Mouse (Mus musculus) right cerebral cortex, postnatal 4 days (tissue): ENCODE measurements around the gene Erbb4.

Experiments
- DNase-seq: peaks from one replicate; pipeline ENCODE4 v3.0.0-alpha.2; 2022

Gene Erbb4

DNA sequence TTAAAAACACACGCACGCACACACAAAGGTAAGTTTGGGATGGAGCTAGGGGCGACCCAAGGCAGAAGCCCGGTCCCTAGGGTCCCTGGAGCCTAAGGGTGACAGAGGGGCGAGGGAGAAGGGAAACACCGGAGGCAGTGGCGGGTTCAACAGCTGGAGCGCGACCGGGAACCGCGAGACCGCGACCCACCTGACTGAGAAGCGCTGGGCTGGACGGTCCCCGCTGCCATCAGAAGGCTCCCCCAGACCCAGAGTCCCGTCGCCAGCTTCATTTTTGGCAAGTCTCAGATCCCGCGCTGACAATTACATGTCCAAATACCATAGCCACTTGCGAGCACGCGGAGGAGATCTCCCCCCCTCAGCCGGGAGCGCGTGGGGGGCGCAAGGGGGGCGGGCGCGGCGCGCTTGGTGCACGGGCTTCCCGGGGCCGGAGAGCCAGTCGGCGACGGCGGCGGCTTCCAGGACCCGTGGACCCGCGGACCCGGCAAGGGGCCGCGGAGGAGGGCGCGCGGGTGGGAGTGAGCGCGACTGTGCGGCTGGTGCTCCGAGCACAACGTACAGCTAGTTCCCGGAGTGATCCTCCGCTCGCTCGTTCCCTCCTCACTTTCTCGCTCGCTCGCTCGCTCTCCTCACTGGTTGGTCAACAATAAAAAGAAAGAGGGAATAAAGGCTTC, at the start of gene Erbb4:
Gene Erbb4 (minus strand): TSS at position 575 of the 674 bp plus-strand sequence.
- peak; percentile 38 for DNase-seq

GRCm38 (mm10) chr1:69157346-69157745, 49.5 kb upstream of the Erbb4 start:
- DNase-seq = no peak

DNA sequence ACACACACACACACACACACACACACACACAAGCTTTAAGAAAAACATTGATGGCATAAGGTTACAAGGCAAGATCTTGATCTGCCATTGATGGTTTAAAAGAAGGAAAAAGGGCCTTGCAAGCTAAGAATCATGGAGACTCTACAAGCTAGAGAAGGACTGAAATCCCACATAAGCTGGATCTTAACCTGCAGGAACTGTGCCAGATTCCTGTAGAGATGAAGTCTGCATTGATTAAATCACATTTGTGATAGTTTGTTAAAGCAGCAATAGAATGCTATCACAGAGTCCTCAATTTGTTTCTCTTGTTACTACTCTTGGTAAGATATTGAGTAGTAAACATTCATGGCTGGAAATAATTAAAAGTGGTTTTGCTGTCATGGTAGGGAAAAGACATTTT, 33.5 kb upstream of the Erbb4 start:
- DNase-seq = no peak

- DNase-seq = no peak
Observed at GRCm38 (mm10) chr1:69139519-69139868, 31.6 kb upstream of the Erbb4 start.

DNA sequence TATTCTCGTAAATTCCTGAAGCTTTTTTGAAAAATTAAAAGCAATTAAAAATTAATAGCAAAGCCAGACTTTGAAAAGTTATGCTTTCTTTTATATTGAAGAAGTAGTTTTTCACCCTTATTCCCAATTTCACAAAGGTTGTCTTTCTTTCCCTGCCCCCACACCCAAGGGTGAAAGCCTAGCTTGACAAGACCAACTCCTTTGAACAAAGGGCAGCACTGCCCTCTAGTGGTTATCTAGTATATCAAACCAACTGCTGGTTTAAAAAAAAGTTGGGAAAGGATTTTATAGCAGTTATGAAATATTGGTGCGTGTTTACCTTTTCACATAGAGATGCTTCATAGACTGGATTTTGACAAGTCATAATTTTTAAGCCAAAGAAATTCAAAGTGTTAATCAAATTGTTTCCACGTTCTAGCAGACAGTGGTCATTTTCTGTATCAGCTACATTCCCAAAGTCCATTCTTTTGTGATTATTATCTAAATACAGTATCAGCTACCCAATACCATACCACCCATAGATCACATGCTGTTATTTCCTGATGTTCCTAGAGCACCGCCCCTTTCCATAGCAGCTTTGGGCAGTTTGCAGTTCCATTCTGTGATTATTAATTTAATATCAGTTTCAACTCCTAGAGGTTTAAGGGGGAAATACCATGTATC, 31.1 kb upstream of the Erbb4 start:
- peak; percentile 63 for DNase-seq

DNA sequence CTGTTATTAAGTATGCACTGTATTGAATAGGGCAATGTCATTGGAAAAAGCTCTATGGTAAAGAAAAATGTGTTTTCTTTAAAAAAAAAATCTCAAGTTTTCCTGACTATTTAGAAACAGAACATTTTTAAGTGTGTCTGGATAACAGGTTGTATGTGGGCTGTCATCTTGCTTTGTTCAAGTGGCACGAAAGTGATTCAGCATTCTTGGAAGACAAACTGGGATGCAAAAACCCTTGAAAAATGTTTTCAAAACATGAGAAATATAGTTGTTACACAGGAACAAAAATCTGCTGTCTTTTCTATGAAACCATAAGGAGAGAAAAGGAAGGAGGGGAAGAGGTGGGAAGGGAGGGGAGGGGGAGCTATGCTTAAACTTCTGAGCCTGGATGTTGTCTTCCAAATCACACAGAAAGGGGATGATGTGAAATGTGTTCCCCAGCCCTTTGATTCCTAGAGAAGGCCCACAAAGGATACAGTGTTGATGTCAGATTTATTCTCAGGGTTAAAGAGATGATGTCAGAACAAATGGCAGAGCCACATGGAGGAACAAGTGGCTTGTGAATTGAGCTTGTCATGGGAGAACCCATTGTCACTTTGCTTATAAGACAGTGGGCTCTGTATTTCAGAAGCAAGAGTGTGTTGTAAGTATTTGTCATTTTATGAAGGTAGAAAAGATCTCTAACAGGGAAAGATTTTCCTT, 16.4 kb upstream of the Erbb4 start:
- DNase-seq = no peak

DNA sequence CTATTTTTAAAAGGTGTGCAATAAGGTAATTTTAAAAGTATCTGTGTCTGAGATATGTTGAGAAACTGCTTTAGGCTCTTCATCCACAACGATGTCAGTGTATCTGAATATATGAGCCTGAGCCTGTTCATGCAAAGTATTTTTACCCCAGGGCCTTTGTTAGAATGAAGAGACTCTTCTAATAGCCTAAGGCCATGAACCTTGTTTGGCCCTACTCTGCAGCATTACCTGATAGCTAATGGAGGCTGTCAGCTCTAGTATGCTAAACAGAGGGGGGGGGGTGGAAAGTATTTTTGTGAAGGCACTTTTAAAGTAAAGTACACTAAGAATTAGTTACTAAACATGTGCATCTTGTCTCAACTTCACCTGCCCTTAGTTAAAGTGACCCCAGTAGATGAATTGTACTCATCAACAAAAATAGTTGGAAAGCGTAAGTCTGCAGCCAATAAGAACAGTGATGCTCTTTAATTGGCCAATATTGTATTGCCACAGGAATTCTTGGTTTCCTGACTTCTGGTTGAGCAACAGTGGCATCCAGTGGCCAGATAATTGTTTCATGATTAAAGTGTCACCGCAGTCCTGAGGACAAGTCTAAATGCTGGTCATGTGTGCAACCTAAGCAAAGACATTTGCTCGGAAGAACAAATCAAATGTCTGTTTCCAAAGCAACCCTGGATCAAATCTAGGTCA, 10.5 kb upstream of the Erbb4 start:
- DNase-seq = no peak

- peak; percentile 45 for DNase-seq
Observed at GRCm38 (mm10) chr1:69108159-69108925, 483 bp upstream of the Erbb4 start.

- DNase-seq = peak; percentile 23
Observed at GRCm38 (mm10) chr1:69106937-69107461, 860 bp downstream of the Erbb4 start.

GRCm38 (mm10) chr1:69106322-69106761, 1.5 kb downstream of the Erbb4 start:
- peak; percentile 22 for DNase-seq

GRCm38 (mm10) chr1:69105493-69106321, 2.2 kb downstream of the Erbb4 start:
- peak; percentile 12 for DNase-seq

GRCm38 (mm10) chr1:69105096-69105492, 2.8 kb downstream of the Erbb4 start:
- peak; percentile 18 for DNase-seq

GRCm38 (mm10) chr1:69103211-69103706, 4.6 kb downstream of the Erbb4 start:
- DNase-seq = no peak

DNA sequence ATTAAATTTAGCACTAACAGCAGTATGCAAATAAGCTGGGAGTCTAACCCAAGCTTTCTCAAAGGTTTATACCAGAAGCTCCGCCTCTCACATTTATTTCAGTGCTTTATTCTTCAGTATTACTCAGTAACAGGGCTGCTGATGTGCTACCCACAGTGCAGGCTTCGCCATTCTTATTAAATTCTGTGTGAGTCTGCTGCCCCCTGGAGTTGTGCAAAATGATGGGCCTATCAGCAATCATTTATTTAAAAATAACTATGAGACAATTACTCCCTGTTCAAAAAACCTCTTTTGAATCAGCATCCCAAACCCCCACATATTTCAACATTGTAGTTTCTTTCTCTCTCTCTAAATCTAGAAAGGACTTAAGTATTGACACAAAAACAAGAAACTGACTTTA, 6.2 kb downstream of the Erbb4 start:
- DNase-seq = no peak

DNA sequence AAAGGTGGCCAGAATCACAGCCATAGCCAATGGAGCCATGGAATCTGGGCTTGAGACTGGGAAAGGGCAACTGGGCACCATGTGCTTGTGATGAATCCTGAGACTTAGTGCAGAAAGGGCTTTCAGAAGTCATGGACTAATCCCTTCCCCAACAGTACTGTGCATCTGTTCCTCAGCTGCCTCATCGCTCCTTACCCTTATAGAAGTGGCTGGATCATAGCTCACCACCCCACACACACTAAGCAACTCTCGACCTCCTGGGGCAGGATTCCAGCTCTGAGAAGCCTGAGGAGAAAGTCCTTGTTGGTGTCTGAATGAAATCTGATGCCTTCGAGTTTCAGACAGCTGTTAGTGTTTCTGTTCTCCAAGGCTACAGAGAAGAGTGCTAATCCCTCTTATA, 14.8 kb downstream of the Erbb4 start:
- no peak for DNase-seq

DNA sequence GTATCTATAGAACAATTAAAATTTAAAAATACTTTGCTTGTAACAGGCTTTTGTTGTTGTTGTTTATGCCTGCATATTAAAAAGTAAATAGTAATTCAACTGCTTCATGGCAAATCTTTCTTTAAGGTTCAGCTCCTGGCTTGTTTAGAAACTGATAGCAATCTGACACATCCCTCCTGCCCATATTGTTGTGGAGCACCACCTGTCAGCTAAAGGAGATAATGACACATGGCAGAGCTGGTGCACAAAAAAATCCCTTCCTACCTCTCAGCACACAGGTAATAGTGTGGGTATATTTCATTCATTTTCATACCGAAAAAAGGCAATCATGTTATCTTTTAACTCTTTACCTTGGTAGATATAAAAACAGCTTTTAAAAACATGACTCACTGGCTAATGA, 18.5 kb downstream of the Erbb4 start:
- no peak for DNase-seq

GRCm38 (mm10) chr1:69085753-69086152, 22.1 kb downstream of the Erbb4 start:
- no peak for DNase-seq

DNA sequence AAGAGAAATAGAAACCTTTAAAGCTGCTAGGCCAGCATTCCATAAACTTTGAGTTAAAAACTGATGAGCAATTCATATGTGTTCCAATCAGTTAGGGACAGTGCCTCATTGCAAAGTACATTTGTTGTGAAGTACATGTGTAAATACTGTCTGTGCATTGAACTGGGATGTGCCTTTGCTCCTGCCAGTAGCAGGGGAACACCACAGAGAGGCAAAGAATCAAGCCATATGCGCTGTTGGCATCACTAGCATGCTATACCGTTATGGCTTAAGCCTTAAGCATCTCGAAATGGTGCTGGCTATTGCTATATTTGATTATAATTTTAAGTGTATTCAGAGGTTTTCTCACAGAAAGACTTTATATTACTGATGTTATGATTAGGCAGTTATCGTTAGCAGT, 58.9 kb downstream of the Erbb4 start:
- no peak for DNase-seq

- DNase-seq = no peak
Observed at GRCm38 (mm10) chr1:69046228-69046978, 61.5 kb downstream of the Erbb4 start.

DNA sequence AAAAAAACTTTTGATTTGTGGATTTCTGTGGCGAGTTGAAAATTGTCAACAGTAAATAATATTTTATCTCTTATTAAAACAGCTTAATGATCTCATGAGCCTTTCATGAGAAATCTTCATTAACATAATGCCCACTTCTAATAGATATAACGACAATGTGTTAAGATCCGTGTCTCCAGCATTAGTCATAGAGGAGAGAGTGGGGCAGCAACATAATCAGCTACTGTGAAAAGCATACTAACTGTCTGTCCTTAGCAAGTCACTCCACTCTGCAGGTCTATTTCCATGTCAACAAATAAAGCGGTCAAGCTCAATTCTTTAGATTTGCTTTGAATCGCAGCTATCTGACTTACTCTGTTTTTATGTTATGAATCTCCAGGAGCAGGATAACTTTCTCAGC, 80.0 kb downstream of the Erbb4 start:
- DNase-seq = no peak

GRCm38 (mm10) chr1:69024858-69025257, 83.0 kb downstream of the Erbb4 start:
- no peak for DNase-seq
